Mouse (Mus musculus) pancreas, adult 10 weeks (tissue): Measurements from ENCODE around the gene Mtfp1. TPM values are rescaled to one million over a fixed set of nuclear protein-coding genes. Genes with fewer than 3 reads are reported as not detected.

Source experiments
- polyA plus RNA-seq: library from polyadenylated mRNA; stranded (reverse); fragments of 350-450 nt; fragmentation: Illumina TruSeq; extraction: RNeasy Lipid Tissue Mini Kit (QIAGEN cat#74804); gene quantifications from one replicate; pipeline ENCODE4 v1.2.3, GENCODE M21; 2015; ENCODE audit warnings: low read depth, low replicate concordance; ENCODE audit not compliant: insufficient read depth

Mtfp1 gene
- polyA plus RNA-seq = 2.8 TPM

DNA sequence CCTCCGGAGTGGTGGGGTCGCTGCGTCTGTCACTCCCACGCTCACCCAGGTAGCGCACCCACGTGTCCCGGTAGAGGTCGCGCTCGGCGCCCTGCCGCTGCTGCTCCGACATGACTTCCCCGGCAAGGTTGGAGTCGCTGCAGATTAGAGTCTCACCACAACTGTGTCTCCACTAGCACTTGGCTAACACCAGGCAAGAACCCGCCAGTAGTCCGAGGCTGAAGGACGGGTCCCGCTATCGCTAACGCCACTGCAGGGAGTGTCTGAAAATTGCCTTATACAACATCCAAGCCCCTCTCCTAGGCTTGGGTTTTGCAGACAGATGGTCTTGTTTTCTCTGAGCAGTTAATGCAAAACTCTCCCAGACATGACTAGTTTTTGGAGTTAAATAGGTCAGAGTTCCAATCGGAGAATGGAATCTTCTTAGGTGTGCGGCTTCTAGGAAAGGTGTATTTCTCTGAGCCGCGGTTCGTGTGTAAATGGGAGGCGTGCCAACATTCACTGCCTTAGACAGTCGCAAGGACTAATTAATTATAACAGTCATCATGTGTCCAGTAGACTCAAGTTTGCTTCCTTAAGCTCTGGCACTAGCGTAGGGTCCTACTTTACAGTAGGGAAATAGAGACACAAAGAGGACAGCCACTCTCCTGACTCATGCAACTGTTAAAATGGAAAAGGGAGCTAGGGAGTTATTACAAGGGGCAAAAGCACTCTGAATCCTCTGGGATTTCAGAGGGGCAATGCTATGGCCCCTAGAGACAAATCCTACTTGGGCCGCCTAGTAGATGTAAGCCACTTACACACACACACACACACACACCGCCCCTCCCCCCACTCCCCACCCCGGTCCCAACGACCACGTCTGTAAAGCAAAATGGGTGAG is at the start of gene Mtfp1:
TSS of gene Mtfp1 (minus strand) at position 275 of the 883 bp plus-strand sequence.

DNA sequence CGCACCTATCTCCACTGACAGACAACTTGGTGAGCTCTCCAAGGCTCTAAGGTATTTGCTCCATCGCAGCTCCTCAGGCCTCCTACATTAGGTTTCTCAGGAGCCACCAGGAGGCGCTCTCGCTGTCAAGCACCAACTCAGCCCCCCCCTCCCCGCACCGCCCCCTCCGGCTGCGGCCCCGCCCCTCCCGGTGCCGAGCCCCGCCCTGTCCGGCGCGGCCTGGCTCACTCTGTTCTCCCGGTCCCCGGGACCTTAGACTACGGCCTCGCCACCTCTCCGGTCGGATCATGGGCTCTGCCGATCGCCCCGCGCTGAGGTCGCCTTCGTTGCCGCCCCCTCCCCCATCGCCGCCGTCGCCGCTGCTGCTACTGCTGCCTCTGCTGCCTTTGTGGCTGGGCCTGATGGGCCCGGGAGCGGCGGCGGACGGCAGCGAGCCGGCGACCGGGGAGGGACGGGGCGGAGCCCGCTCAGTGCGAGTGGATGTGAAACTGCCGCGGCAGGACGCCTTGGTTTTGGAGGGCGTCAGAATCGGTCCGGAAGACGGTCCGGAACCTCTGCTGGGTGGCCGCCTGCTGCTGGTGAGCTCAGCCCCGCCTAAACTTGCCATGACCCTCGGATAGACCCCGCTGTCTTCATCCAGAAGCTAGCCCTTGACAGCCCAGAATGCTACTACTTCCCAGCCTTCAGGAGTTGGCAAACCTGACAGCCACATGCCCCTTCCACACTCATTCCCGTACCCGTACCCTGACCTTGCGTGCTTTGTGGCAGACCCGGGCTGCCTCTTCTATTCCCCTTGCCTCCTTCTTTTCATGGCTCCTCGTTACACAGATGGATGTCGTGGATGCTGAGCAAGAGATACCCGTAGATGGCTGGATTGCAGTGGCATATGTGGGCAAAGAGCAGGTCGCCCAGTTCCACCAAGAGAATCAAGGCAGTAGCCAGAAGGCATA is 40.0 kb upstream of the Mtfp1 start, which contains the start of gene Rnf215:
TSS of gene Rnf215 (plus strand) at position 217 of the 950 bp plus-strand sequence.

GRCm38 (mm10) chr11:4122742-4123579 is 27.7 kb upstream of the Mtfp1 start, which contains the start of gene Sec14l2:
Gene Sec14l2, minus strand, starts transcription at chr11:4123415.

GRCm38 (mm10) chr11:4064627-4065122 is 30.6 kb downstream of the Mtfp1 start, which contains the start of gene Sec14l3:
Gene Sec14l3, plus strand, starts transcription at chr11:4064841.

Other genes with a start within 250 kb of the Mtfp1 start
- 0.78 TPM for gene Osbp2, start 231.5 kb downstream of the Mtfp1 start, polyA plus RNA-seq
- gene 4921536K21Rik, start 200.3 kb downstream of the Mtfp1 start, polyA plus RNA-seq = not detected
- 1.1 TPM for gene Dusp18, start 200.2 kb downstream of the Mtfp1 start, polyA plus RNA-seq
- 1.6 TPM for gene Slc35e4, start 180.8 kb downstream of the Mtfp1 start, polyA plus RNA-seq
- gene Tcn2, start 163.3 kb downstream of the Mtfp1 start, polyA plus RNA-seq = 27.4 TPM
- 8.3 TPM for gene Pes1, start 131.5 kb downstream of the Mtfp1 start, polyA plus RNA-seq
- not detected for gene 4930556J24Rik, start 118.7 kb downstream of the Mtfp1 start, polyA plus RNA-seq
- gene Gal3st1, start 111.8 kb downstream of the Mtfp1 start, polyA plus RNA-seq = 2.3 TPM
- gene Sec14l4, start 64.0 kb downstream of the Mtfp1 start, polyA plus RNA-seq = 2.7 TPM
- gene Sec14l3, start 30.6 kb downstream of the Mtfp1 start, polyA plus RNA-seq = not detected
- 0.92 TPM for gene Sec14l2, start 28.0 kb upstream of the Mtfp1 start, polyA plus RNA-seq
- gene Rnf215, start 39.8 kb upstream of the Mtfp1 start, polyA plus RNA-seq = 11.9 TPM
- 5.4 TPM for gene Ccdc157, start 64.8 kb upstream of the Mtfp1 start, polyA plus RNA-seq
- 7.4 TPM for gene Sf3a1, start 64.9 kb upstream of the Mtfp1 start, polyA plus RNA-seq
- gene Tbc1d10a, start 91.3 kb upstream of the Mtfp1 start, polyA plus RNA-seq = 12.5 TPM
- gene Castor1, start 122.8 kb upstream of the Mtfp1 start, polyA plus RNA-seq = 1.9 TPM
- gene Osm, start 141.0 kb upstream of the Mtfp1 start, polyA plus RNA-seq = not detected
- gene Lif, start 162.1 kb upstream of the Mtfp1 start, polyA plus RNA-seq = 0.41 TPM